Mouse (Mus musculus): Measurements from ENCODE around the gene Bcl9l.

DNA sequence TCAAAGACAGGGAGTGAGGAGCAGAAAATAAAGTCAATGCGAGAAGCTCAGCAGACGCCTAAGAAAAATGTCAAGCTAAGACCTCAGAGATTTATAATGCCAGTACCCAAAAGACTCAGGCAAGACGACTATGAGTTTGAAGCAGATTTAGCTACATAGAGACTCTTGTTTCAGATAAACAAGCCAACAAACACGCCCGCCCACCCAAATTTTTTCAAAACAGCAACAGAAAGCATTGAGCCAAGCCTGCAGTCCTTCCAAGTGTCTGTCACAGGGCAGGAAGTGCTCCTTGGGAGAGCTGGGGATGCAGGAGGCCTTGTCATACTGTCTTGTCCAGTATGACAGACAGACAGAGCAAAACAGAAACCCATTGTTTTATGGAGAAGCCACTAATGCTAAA, 41.1 kb downstream of the Bcl9l start:
- TF ChIP-seq CTCF (IDR thresholded peaks at IDR 0.05) (no peak), EP300 (IDR thresholded peaks at IDR 0.05) (no peak)
